Mouse (Mus musculus): ENCODE data around the gene Gm6899. TPM values are rescaled to one million over a fixed set of nuclear protein-coding genes. Genes with fewer than 3 reads are reported as not detected.

Gene Gm6899
- polyA plus RNA-seq, 1 experiment from 2014 or later: 0.28 TPM

DNA sequence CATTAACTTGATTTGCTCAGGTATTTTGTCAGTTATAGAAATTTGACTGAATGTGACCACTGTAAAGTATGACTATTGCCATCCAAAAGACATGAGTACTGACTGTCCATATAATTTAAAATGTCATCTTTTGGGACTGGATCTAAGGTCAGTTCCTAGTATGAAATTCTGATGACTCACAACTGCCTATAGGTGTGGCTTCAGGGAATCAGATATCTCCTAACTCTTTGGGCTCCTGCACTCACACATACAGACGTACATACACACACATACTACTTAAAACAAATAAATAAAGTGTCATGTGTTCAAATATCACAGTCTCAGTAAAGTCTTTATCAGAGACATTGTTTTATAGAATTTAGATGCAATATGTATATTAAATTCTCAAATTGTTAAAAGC, 5.8 kb downstream of the Gm6899 start:
- WGBS (ENCODE audit: insufficient replicate concordance): 19% methylated on average over 1 of the region's 1 CpGs
- Histone ChIP-seq H3K9ac (no peak overlapping the region), H3K4me2 (peak overlapping the region; percentile 2; the same call in 1 of the 2 replicates), H3K27me3 (no peaks in the 10 kb centered on the region), H3K9me3 (replicated peaks) (no peaks in the 10 kb centered on the region), H3K27ac (peak overlapping the region; percentile 51), H3K4me1 (replicated peaks) (peaks cover 56% of the 10 kb centered on the region), H3K4me3 (replicated peaks) (no peak overlapping the region), H3K36me3 (no peaks in the 10 kb centered on the region)
- peak; percentile 6 for DNase-seq
- ATAC-seq (ENCODE audit: low read depth): peak; percentile 89

DNA sequence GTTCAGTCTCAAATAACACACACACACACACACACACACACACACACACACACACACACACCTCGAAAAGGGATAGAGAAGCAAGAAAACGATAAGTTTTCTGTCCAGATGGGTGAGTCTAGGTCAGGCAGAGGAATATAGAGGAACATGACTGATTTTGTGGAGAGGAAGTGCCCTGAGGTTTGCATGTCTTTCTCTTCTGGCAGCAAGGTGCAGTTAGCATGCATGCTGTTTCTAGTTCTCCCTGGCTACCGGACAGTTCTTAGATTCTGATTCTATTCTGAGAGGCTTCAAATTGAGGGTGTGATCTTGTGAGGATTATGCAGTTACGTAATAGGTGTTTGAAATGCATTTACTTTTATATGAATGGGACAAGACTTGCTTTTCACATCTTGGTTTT, 7.7 kb downstream of the Gm6899 start:
- WGBS (ENCODE audit: insufficient replicate concordance): 59% methylated on average over 4 of the region's 4 CpGs
- Histone ChIP-seq H3K27ac (no peak overlapping the region), H3K4me1 (replicated peaks) (peaks cover 43% of the 10 kb centered on the region), H3K27me3 (no peaks in the 10 kb centered on the region), H3K9me3 (replicated peaks) (no peaks in the 10 kb centered on the region), H3K9ac (no peak overlapping the region), H3K36me3 (no peaks in the 10 kb centered on the region), H3K4me3 (replicated peaks) (no peak overlapping the region), H3K4me2 (no peak overlapping the region)
- no peak for ATAC-seq (ENCODE audit: low read depth)
- no peak for DNase-seq

DNA sequence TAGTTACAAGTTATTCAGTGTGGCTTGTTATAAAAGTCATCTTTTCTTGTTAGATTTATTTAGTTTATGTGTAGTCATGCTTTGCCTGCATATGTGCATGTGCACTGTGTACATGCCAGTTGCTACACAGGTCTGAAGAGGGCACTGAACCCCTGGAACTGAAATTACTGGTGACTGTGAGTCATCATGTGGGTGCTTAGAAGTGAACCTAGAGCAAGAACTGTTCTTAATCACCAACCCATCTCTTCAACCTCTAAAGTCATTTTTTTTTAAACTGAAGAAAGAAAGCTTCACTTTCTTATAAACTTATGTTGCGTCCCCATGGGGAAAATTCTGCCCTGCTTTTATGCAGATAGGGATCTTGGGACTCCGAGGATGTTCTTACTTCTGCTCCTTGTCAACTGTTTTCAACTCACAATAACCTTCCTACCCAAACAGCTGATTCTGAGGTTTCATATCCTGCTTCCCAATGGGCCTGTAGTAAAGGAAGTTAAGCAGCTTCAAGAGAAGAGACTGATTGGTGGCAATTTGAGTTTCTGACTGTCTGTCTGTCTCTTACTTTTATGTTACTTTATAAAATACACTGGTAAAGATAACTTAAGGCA, 8.6 kb downstream of the Gm6899 start:
- no peak for ATAC-seq (ENCODE audit: low read depth)
- H3K9me3 ChIP-seq (replicated peaks): no peaks in the 10 kb centered on the region

DNA sequence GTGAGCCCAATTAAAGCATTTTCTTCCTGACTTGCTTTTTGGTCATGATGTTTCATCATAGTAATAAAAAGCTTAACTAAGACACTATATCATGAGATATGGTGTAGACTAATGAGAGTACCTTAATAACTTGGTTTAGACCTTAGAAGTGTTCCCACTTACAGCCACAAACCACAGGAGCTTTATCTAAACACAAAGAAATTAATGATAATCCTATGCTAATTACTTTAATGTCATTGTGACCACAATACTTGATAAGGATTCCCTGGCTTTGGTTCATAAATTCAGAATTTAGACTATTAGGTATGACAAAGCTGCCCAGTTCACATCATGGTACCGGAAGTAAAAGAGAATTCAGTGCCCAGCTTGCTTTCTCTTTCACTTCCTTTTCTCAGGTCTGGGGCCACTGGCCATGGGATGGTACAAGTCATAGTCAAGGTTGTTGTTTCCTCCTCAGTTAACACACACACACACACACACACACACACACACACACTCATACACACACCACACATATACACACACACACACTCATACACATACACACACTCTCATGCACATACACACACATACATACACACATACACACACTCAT, 11.1 kb downstream of the Gm6899 start:
- Histone ChIP-seq H3K9me3 (replicated peaks) (no peaks in the 10 kb centered on the region), H3K36me3 (no peaks in the 10 kb centered on the region), H3K4me1 (replicated peaks) (peaks cover 15% of the 10 kb centered on the region), H3K4me2 (no peak overlapping the region), H3K9ac (no peak overlapping the region), H3K27ac (no peak overlapping the region), H3K27me3 (no peaks in the 10 kb centered on the region), H3K4me3 (replicated peaks) (no peak overlapping the region)
- no peak for ATAC-seq (ENCODE audit: low read depth)
- 74% methylated on average over 1 of the region's 1 CpGs for WGBS (ENCODE audit: insufficient replicate concordance)
- no peak for DNase-seq

More for the DNA sequence above, 8.6 kb downstream of the Gm6899 start:
- no peak overlapping the region for H3K27ac ChIP-seq
- no peak overlapping the region for H3K9ac ChIP-seq
- WGBS (ENCODE audit: insufficient replicate concordance): 53% methylated on average over 2 of the region's 2 CpGs
- H3K27me3 ChIP-seq: no peaks in the 10 kb centered on the region
- peaks cover 36% of the 10 kb centered on the region for H3K4me1 ChIP-seq (replicated peaks)
- no peaks in the 10 kb centered on the region for H3K36me3 ChIP-seq
- H3K4me3 ChIP-seq (replicated peaks): no peak overlapping the region
- no peak overlapping the region for H3K4me2 ChIP-seq
- DNase-seq: no peak

DNA sequence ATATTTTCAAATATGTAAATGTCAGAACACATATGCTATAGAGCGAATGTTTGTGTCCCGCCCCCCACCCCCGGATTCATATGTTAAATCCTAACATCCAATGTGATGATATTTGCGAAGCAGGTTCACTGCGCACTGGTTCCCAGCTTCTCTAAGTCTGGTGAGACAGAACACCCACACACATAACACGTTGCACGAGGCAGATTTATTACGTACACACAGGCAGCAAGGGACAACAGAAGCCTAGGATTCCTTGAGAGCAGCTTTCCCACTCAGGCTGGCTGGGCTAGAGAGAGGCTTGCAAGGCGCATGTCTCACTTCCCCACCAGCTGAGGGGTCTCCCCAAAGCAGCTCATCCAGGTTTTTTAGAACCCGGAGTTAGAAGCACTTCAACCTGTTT, 15.8 kb downstream of the Gm6899 start:
- no peak for ATAC-seq (ENCODE audit: low read depth)
- no peaks in the 10 kb centered on the region for H3K36me3 ChIP-seq
- H3K27ac ChIP-seq: no peak overlapping the region
- H3K27me3 ChIP-seq: no peaks in the 10 kb centered on the region
- no peak overlapping the region for H3K9ac ChIP-seq
- DNase-seq: no peak
- no peaks in the 10 kb centered on the region for H3K4me1 ChIP-seq (replicated peaks)
- WGBS (ENCODE audit: insufficient replicate concordance): 64% methylated on average over 10 of the region's 10 CpGs
- no peak overlapping the region for H3K4me3 ChIP-seq (replicated peaks)
- no peaks in the 10 kb centered on the region for H3K9me3 ChIP-seq (replicated peaks)
- no peak overlapping the region for H3K4me2 ChIP-seq

DNA sequence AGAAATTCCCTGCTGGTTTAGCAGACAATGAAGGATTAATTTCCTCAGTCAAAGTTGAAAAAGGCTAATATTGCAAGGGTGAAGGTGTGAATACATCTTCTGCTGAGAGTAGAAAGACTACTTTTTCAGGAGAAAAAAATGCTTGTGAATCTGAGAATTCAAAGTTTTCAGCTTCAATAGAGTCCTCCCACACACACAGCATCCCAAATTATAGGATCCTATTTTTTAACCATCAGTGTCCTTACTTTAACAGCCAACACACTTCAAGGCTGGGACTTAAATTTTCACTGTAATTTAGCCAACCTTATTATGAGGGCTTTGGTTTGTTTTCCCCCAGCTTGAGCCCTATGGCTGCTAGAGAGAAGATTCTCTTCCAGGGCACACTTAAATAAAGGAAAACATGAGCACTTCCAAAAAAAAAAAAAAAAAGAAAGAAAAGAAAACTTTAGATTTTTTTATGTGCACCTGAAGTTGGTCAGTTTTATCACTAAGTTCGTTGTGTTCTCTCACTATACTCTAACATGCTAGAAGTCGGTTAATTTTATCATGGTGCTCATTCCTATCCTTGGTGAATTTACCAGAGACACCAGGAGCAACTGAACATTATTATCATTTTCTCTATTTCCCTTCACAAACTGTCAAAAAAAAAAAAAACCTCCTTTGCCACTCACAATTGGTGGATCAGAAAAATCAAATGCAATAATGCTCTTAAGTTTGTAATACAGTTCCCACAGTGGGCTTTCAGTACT, 25.6 kb downstream of the Gm6899 start:
- WGBS (ENCODE audit: insufficient replicate concordance): 55% methylated on average over 2 of the region's 2 CpGs

DNA sequence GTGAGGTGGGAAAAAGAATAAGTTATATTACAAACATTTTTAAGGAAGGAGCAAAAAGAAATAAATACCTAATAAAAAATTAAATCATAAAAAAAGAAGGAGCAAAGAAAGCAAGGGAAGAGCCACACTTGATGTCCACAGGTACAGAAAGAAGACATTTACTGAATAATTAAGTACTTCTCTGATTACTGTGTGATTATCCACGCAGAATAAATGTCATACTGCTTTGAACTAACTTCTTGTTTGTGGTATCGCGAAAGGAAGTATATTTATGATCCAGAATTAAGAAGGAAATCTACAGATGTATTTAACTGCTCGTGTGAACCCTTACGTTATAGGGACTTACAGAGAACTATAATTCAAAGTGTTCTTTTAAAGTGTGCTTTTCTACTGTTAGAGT, 29.7 kb downstream of the Gm6899 start:
- Histone ChIP-seq H3K4me3 (replicated peaks) (no peak overlapping the region), H3K9me3 (replicated peaks) (no peaks in the 10 kb centered on the region), H3K4me2 (no peak overlapping the region), H3K9ac (no peak overlapping the region), H3K27ac (no peak overlapping the region), H3K36me3 (no peaks in the 10 kb centered on the region), H3K27me3 (no peaks in the 10 kb centered on the region), H3K4me1 (replicated peaks) (no peaks in the 10 kb centered on the region)
- no peak for DNase-seq
- WGBS (ENCODE audit: insufficient replicate concordance): 66% methylated on average over 5 of the region's 5 CpGs
- no peak for ATAC-seq (ENCODE audit: low read depth)

More for the DNA sequence above, 25.6 kb downstream of the Gm6899 start:
- Histone ChIP-seq H3K36me3 (no peaks in the 10 kb centered on the region), H3K27ac (no peak overlapping the region), H3K4me1 (replicated peaks) (no peaks in the 10 kb centered on the region), H3K4me3 (replicated peaks) (no peak overlapping the region), H3K27me3 (no peaks in the 10 kb centered on the region), H3K4me2 (no peak overlapping the region), H3K9ac (no peak overlapping the region), H3K9me3 (replicated peaks) (no peaks in the 10 kb centered on the region)
- ATAC-seq (ENCODE audit: low read depth) (no peak), DNase-seq (no peak)

DNA sequence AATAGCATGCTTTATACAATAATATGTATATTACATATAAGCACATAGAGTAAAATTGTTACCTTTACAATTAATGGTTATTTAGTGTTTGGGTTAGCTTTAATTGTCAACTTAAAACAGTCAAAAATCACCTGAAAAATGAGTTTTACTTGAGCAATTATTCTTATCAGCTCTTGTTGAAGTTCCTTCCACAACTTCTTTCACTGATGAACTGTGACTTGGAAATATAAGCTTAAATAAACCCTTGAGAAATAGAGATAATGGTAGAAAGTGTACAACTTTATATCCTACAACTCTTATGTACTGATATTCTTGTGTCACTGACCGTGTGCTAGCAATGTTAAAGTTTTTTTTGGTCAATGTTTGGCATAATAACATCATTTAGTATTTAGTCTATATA, 43.2 kb downstream of the Gm6899 start:
- WGBS (ENCODE audit: insufficient replicate concordance): 54% methylated on average over 1 of the region's 1 CpGs

DNA sequence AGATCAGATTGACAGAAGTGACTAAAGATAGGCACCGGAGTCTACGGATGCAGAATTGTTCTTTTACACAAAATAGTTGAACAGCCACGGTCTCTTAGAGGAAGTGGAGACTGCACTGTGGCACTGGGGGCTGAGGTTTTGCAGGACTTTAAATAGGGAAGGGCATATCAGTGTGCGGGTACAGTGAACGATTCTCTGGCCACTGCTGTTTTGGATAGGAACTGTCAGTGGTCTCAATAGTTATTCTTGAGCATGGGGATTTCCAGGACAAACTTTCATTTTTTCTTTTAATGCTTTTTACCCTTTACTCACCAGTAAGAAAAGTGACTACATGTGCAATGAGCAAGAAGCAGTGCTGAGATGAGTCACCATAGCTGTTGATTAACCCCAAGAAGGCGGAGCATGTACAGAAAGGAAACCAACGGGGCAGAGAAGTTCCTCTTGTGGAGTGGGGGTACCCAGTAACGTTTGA, 47.3 kb downstream of the Gm6899 start:
- Histone ChIP-seq H3K27ac (no peak overlapping the region), H3K4me1 (replicated peaks) (no peaks in the 10 kb centered on the region), H3K9ac (no peak overlapping the region), H3K9me3 (replicated peaks) (no peaks in the 10 kb centered on the region), H3K4me2 (no peak overlapping the region), H3K27me3 (no peaks in the 10 kb centered on the region), H3K36me3 (no peaks in the 10 kb centered on the region), H3K4me3 (replicated peaks) (no peak overlapping the region)
- peak; percentile 9 for DNase-seq
- peak; percentile 76 for ATAC-seq (ENCODE audit: low read depth)
- WGBS (ENCODE audit: insufficient replicate concordance): 13% methylated on average over 8 of the region's 8 CpGs

More for the DNA sequence above, 43.2 kb downstream of the Gm6899 start:
- ATAC-seq (ENCODE audit: low read depth) (no peak), DNase-seq (no peak)
- H3K27me3 ChIP-seq: no peaks in the 10 kb centered on the region
- no peaks in the 10 kb centered on the region for H3K4me1 ChIP-seq (replicated peaks)
- no peak overlapping the region for H3K4me3 ChIP-seq (replicated peaks)
- H3K36me3 ChIP-seq: no peaks in the 10 kb centered on the region
- H3K9ac ChIP-seq: no peak overlapping the region
- no peak overlapping the region for H3K27ac ChIP-seq
- no peaks in the 10 kb centered on the region for H3K9me3 ChIP-seq (replicated peaks)
- no peak overlapping the region for H3K4me2 ChIP-seq

DNA sequence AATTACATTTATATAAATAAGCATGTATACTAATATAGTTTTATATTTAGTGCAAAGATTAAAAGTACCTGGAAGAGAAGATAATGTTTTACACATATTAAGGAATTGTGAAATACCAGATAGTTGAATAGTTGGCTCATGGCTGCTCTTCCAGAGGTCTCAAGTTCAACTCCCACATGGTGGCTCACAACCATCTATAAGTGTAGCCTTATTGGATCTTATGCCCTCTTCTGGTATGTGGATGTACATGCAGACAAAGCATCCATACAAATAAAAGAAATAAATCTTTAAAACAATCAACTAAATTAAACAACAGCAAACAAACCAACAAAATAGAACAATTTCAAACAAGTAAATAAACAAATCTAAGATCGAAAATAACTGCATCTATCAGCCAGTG, 49.1 kb downstream of the Gm6899 start:
- Histone ChIP-seq H3K27ac (no peak overlapping the region), H3K4me1 (replicated peaks) (no peaks in the 10 kb centered on the region), H3K4me2 (no peak overlapping the region), H3K4me3 (replicated peaks) (no peak overlapping the region), H3K36me3 (no peaks in the 10 kb centered on the region), H3K9me3 (replicated peaks) (no peaks in the 10 kb centered on the region), H3K9ac (no peak overlapping the region), H3K27me3 (no peaks in the 10 kb centered on the region)
- ATAC-seq (ENCODE audit: low read depth): no peak
- WGBS (ENCODE audit: insufficient replicate concordance): 67% methylated on average over 1 of the region's 1 CpGs
- DNase-seq: no peak

Data from liver, embryonic 13.5 days (tissue).